Mouse (Mus musculus) heart, embryonic 14.5 days (tissue): Measurements from ENCODE around the gene Olfr117. TPM values are rescaled to one million over a fixed set of nuclear protein-coding genes. Genes with fewer than 3 reads are reported as not detected.
"Not testable (repeated sequence)": the region's sequence is repeated elsewhere in the genome, so short reads cannot be mapped to it uniquely, and the experiment has no call there.

ENCODE experiments used
- ATAC-seq: fragments of 200-750 bp; cut with Nextera tagmentation; 2 replicates; pipeline ENCODE4 v1.8.0; 2017; ENCODE audit warnings: low read depth, moderate TSS enrichment; ENCODE audit not compliant: insufficient number of reproducible peaks, insufficient read depth, low FRiP score
- H3K27ac ChIP-seq, 2 experiments: fragments of 200-500 bp in 1 of 2; fragments of 300-500 bp in 1 of 2; sonication (generic) in 1 of 2; replicated peaks in 1 of 2; 2 replicates each; pipeline ENCODE4 v1.5.1; 2012 to 2014; ENCODE audit warnings: low read depth in 2 of 2, low read length in 2 of 2, control low read depth in 1 of 2, mild to moderate bottlenecking in 1 of 2, mixed read lengths in 1 of 2; ENCODE audit not compliant: control insufficient read depth in 1 of 2, insufficient read depth in 1 of 2
- H3K27me3 ChIP-seq: fragments of 300-500 bp; sonication (generic); 2 replicates; pipeline ENCODE4 v1.6.1; 2014; ENCODE audit warnings: mild to moderate bottlenecking, low read length, control low read depth; ENCODE audit not compliant: control insufficient read depth, insufficient read depth
- H3K36me3 ChIP-seq: fragments of 300-500 bp; sonication (generic); 2 replicates; pipeline ENCODE4 v1.6.1; 2014; ENCODE audit warnings: mild to moderate bottlenecking, control low read depth, low read length, mixed read lengths; ENCODE audit not compliant: control insufficient read depth, insufficient read depth
- H3K4me1 ChIP-seq, 2 experiments: fragments of 200-500 bp in 1 of 2; fragments of 300-500 bp in 1 of 2; sonication (generic) in 1 of 2; 2 replicates each; pipeline ENCODE4 v1.6.1; 2012 to 2014; ENCODE audit warnings: low read length in 2 of 2, control low read depth in 1 of 2, mixed read lengths in 1 of 2; ENCODE audit not compliant: control insufficient read depth in 2 of 2, insufficient read depth in 2 of 2
- H3K4me2 ChIP-seq: fragments of 300-500 bp; sonication (generic); 2 replicates; pipeline ENCODE4 v1.6.1; 2014; ENCODE audit warnings: mild to moderate bottlenecking, low read length
- H3K4me3 ChIP-seq, 2 experiments: fragments of 200-500 bp in 1 of 2; fragments of 300-500 bp in 1 of 2; sonication (generic) in 1 of 2; 2 replicates each; pipeline ENCODE4 v1.5.1; 2012 to 2014; ENCODE audit warnings: low read length in 2 of 2, mild to moderate bottlenecking in 2 of 2, control low read depth in 1 of 2, low read depth in 1 of 2, moderate library complexity in 1 of 2; ENCODE audit not compliant: control insufficient read depth in 1 of 2, insufficient read depth in 1 of 2
- H3K9ac ChIP-seq: fragments of 300-500 bp; sonication (generic); 2 replicates; pipeline ENCODE4 v1.6.1; 2014; ENCODE audit warnings: mild to moderate bottlenecking, low read length
- H3K9me3 ChIP-seq: fragments of 300-500 bp; sonication (generic); 2 replicates; pipeline ENCODE4 v1.6.1; 2016; ENCODE audit warnings: low read length, control low read depth; ENCODE audit not compliant: control insufficient read depth
- WGBS: fragments of 180-500 bp; shearing (Covaris S2); extraction: QIAGEN DNeasy Blood & Tissue Kit; methylation state at CpG from one replicate; pipeline ENCODE4 v1.1.7; 2014; 5-methylcytosine and 5-hydroxymethylcytosine counted together
- polyA plus RNA-seq: library from polyadenylated mRNA; unstranded; fragments of >200 nt; fragmentation: Nextera tagmentation; extraction: Ambion mirVana; gene quantifications from 2 replicates; pipeline ENCODE4 v1.2.1, GENCODE M21; 2014

Olfr117 gene
- polyA plus RNA-seq: not detected in 2 replicates

DNA sequence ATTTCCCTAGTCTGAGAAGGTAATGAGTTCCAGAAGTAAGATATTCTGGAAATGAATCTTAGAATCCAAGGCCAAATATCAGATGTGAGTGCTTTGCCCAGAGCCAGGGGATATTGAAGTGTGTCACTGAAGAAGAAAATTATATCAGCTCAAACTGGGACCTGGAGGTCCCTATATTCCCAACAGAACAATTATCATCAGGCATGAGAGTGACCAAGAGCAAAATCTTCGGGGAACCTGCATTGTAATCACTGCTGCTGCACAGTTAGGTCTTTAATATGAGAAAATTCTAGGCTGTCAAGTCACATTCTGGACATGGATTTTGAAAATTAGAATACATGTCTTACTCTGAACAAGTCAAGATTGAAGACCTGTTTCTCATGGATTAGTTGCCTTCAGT, at the start of gene Olfr117:
Gene Olfr117, minus strand, starts transcription at position 101 of the 400 bp plus-strand sequence.
- H3K27me3 ChIP-seq: no peaks in the 10 kb centered on the region
- H3K4me1 ChIP-seq: no peaks in the 10 kb centered on the region
- H3K9ac ChIP-seq: no peak within 1 kb of the TSS
- H3K4me3 ChIP-seq: no peak within 1 kb of the TSS
- H3K36me3 ChIP-seq: no peaks in the 10 kb centered on the region
- ATAC-seq: no peak
- no peak within 1 kb of the TSS for H3K27ac ChIP-seq
- H3K9me3 ChIP-seq: no peaks in the 10 kb centered on the region
- 36% methylated on average over 1 of the region's 1 CpGs for WGBS
- H3K4me2 ChIP-seq: no peak within 1 kb of the TSS

GRCm38 (mm10) chr17:37696264-37696663, 32.7 kb upstream of the Olfr117 start, which contains the start of gene Olfr119:
Olfr119 (plus strand) TSS chr17:37696564.
- H3K27me3 ChIP-seq, H3K9me3 ChIP-seq, H3K4me1 ChIP-seq, H3K36me3 ChIP-seq, H3K4me2 ChIP-seq, H3K9ac ChIP-seq, H3K27ac ChIP-seq, ATAC-seq, H3K4me3 ChIP-seq: not testable (repeated sequence)
- WGBS: 67% methylated on average over 1 of the region's 1 CpGs

DNA sequence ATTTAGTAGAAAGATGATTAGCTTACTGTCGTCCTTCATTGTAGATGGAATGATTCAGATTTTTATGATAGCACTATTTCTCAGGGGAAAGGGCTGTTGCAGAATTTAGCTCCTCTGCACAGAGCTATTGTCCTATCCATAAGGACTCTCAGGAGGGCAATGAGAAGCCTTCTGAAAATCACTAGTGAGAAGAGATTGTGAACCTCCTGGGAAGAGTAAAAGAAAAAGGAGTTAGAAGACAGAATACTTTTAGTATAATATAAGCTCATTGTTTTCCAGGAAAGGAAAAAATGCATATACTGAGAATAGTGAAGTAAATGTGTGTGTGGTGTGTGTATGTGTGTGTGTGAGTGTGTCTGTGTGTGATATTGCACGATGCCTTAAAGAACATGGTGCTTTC, 3.1 kb upstream of the Olfr117 start, which contains the start of gene Olfr118:
Gene Olfr118, plus strand, starts transcription at position 301 of the 400 bp plus-strand sequence.
- no peak within 1 kb of the TSS for H3K27ac ChIP-seq
- WGBS: 40% methylated on average over 2 of the region's 2 CpGs

DNA sequence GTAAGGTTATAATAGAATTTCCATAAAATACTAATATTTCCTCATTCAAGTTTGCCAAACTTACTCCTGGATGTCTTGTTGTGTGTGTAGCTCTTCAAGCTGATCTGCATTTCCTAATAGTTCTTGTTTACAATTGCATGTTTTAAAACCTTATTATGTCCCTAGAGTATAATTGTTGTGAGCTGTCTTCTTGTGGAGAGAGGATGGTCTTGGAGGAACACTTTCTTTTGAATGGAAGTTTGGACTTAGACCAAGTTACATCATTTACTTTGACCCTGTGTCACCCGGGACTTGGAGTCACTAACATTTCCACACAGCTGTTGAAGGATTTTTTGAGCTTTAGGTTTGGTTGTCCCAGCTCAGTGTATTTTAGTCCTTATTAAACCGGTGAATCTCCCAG, 36.6 kb downstream of the Olfr117 start, which contains the start of the genes Olfr115 and Olfr116:
Gene Olfr115, minus strand, starts transcription at position 101 of the 400 bp plus-strand sequence.
Gene Olfr116, minus strand, starts transcription at position 191 of the 400 bp plus-strand sequence.
- Histone ChIP-seq H3K4me2 (no peak within 1 kb of the TSS), H3K36me3 (no peaks in the 10 kb centered on the region), H3K4me3 (no peak within 1 kb of the TSS), H3K27ac (no peak within 1 kb of the TSS), H3K9ac (no peak within 1 kb of the TSS), H3K27me3 (no peaks in the 10 kb centered on the region), H3K4me1 (no peaks in the 10 kb centered on the region), H3K9me3 (peaks cover 4% of the 10 kb centered on the region; the same call in 1 of the 2 replicates)
- WGBS: 74% methylated on average over 2 of the region's 2 CpGs
- no peak for ATAC-seq

More for the DNA sequence above, 3.1 kb upstream of the Olfr117 start, which contains the start of gene Olfr118:
- Histone ChIP-seq H3K4me3 (no peak within 1 kb of the TSS), H3K4me1 (no peaks in the 10 kb centered on the region), H3K9me3 (no peaks in the 10 kb centered on the region), H3K36me3 (no peaks in the 10 kb centered on the region), H3K27me3 (no peaks in the 10 kb centered on the region), H3K9ac (no peak within 1 kb of the TSS), H3K4me2 (no peak within 1 kb of the TSS)
- ATAC-seq: no peak

Other genes starting within 250 kb of the Olfr117 start
- not detected in 2 replicates for gene Olfr108, start 218.3 kb downstream of the Olfr117 start, polyA plus RNA-seq
- gene Olfr109, start 204.9 kb downstream of the Olfr117 start, polyA plus RNA-seq: not detected in 2 replicates
- gene H2-M2, start 180.2 kb downstream of the Olfr117 start, polyA plus RNA-seq: not detected in 2 replicates
- gene Olfr110, start 171.3 kb downstream of the Olfr117 start, polyA plus RNA-seq: not detected in 2 replicates
- 0.08 TPM in 1 of 2 replicates, not detected in the other for gene Olfr111, start 155.8 kb downstream of the Olfr117 start, polyA plus RNA-seq
- gene Olfr112, start 94.3 kb downstream of the Olfr117 start, polyA plus RNA-seq: not detected in 2 replicates
- gene Olfr113, start 86.1 kb downstream of the Olfr117 start, polyA plus RNA-seq: not detected in 2 replicates
- gene Olfr114, start 71.0 kb downstream of the Olfr117 start, polyA plus RNA-seq: not detected in 2 replicates
- gene Olfr115, start 36.7 kb downstream of the Olfr117 start, polyA plus RNA-seq: not detected in 2 replicates
- not detected in 2 replicates for gene Olfr116, start 36.6 kb downstream of the Olfr117 start, polyA plus RNA-seq
- gene Olfr118, start 3.2 kb upstream of the Olfr117 start, polyA plus RNA-seq: not detected in 2 replicates
- not detected in 2 replicates for gene Olfr119, start 32.8 kb upstream of the Olfr117 start, polyA plus RNA-seq
- gene Olfr120, start 58.0 kb upstream of the Olfr117 start, polyA plus RNA-seq: not detected in 2 replicates
- not detected in 2 replicates for gene Olfr121, start 85.1 kb upstream of the Olfr117 start, polyA plus RNA-seq
- gene Olfr122, start 104.8 kb upstream of the Olfr117 start, polyA plus RNA-seq: not detected in 2 replicates
- gene Olfr123, start 129.7 kb upstream of the Olfr117 start, polyA plus RNA-seq: not detected in 2 replicates
- not detected in 2 replicates for gene Olfr124, start 136.1 kb upstream of the Olfr117 start, polyA plus RNA-seq
- gene Olfr125, start 169.2 kb upstream of the Olfr117 start, polyA plus RNA-seq: not detected in 2 replicates
- not detected in 2 replicates for gene Olfr126, start 183.7 kb upstream of the Olfr117 start, polyA plus RNA-seq
- gene Olfr127, start 236.7 kb upstream of the Olfr117 start, polyA plus RNA-seq: not detected in 2 replicates